Mouse (Mus musculus): Measurements from ENCODE around the gene Olfr720. TPM values are rescaled to one million over a fixed set of nuclear protein-coding genes. Genes with fewer than 3 reads are reported as not detected.

Olfr720 gene
- not detected in 2 replicates for polyA plus RNA-seq (2015; fragmentation: Nextera tagmentation; extraction: Ambion mirVana)

GRCm38 (mm10) chr14:14186738-14187137 is at the start of gene Olfr720:
Gene Olfr720 (minus strand): TSS chr14:14186838.
- Histone ChIP-seq H3K36me3 (no peaks in the 10 kb centered on the region), H3K4me1 (replicated peaks) (no peaks in the 10 kb centered on the region), H3K4me2 (no peak within 1 kb of the TSS), H3K9me3 (no peaks in the 10 kb centered on the region), H3K9ac (no peak within 1 kb of the TSS), H3K4me3 (no peak within 1 kb of the TSS), H3K27ac (replicated peaks) (no peak within 1 kb of the TSS), H3K27me3 (no peaks in the 10 kb centered on the region)
- 81% methylated on average over 4 of the region's 4 CpGs for WGBS
- ATAC-seq (ENCODE audit: low FRiP score, low read depth): no peak

Other genes starting within 250 kb of the Olfr720 start
- gene Atxn7, start 225.4 kb downstream of the Olfr720 start, polyA plus RNA-seq (2015; fragmentation: Nextera tagmentation; extraction: Ambion mirVana): 3.8 and 4.6 TPM in 2 replicates
- 174 and 193 TPM in 2 replicates for gene Thoc7, start 225.0 kb downstream of the Olfr720 start, polyA plus RNA-seq (2015; fragmentation: Nextera tagmentation; extraction: Ambion mirVana)
- gene Psmd6, start 65.9 kb downstream of the Olfr720 start, polyA plus RNA-seq (2015; fragmentation: Nextera tagmentation; extraction: Ambion mirVana): 238 and 245 TPM in 2 replicates
- 0.16 TPM in 1 of 2 replicates, not detected in the other for gene Olfr31, start 136.0 kb upstream of the Olfr720 start, polyA plus RNA-seq (2015; fragmentation: Nextera tagmentation; extraction: Ambion mirVana)
- gene Il3ra, start 159.4 kb upstream of the Olfr720 start, polyA plus RNA-seq (2015; fragmentation: Nextera tagmentation; extraction: Ambion mirVana): 2.1 and 2.8 TPM in 2 replicates
- not detected in 2 replicates for gene Olfr721-ps1, start 214.5 kb upstream of the Olfr720 start, polyA plus RNA-seq (2015; fragmentation: Nextera tagmentation; extraction: Ambion mirVana)